Mouse (Mus musculus) MEL (cell line): ENCODE data around the gene Mbd6.

Source experiments
- CTCF ChIP-seq, 3 experiments: IDR thresholded peaks in 2 of 3; conservative IDR thresholded peaks in 1 of 3; 2 replicates each; pipeline ENCODE4 v1.5.1; 2011 to 2012; ENCODE audit warnings: low read length in 3 of 3, low read depth in 2 of 3, mild to moderate bottlenecking in 2 of 3, improper control_type of control experiment in 1 of 3, inconsistent platforms in 1 of 3, mixed read lengths in 1 of 3, moderate library complexity in 1 of 3; ENCODE audit not compliant: control insufficient read depth in 1 of 3, insufficient read depth in 1 of 3, poor library complexity in 1 of 3, severe bottlenecking in 1 of 3
- TAL1 ChIP-seq: IDR thresholded peaks from 2 replicates; pipeline ENCODE4 v1.6.1; 2012; ENCODE audit warnings: mild to moderate bottlenecking, inconsistent platforms, low read length, moderate library complexity, mixed read lengths

DNA sequence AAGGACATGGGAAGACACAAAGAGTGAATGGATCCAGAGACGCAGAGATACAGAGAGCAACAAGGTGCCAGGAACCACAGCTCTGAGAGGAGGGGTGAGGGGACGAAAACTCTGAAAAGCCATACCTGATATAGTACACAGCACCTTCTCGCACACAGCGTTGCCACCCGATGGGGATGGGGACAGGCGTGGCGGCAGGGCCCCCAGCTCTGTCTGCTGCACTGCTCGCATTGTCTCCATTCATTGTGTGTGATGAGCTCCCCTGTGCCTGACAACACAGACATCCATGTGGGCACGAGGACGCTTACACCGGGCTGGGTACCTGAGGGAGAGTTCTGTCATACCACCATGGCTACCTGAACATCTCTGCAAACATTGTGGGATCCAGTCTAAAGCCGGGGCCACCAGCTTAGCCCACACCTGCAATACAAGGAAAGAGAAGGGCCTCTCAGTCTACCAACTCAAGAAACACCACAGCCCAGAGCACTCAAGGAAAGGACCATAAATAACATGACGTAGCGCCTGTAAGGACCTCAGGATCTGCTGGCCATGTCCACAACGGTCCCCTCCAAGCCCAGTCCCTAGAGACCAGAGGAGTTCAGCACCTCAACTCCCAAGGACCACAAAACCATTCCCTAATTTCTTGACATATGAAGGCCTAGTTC lies 1.4 kb downstream of the Mbd6 start:
- TF ChIP-seq CTCF (IDR thresholded peaks at IDR 0.05 in 2 of 3, conservative IDR thresholded peaks at IDR 0.05 in 1 of 3; ENCODE audit: control insufficient read depth in 1 of 3, insufficient read depth in 1 of 3, low read depth in 2 of 3, low read length in 3 of 3, poor library complexity in 1 of 3, severe bottlenecking in 1 of 3) (no peak), TAL1 (no peak)
